Mouse (Mus musculus) MEL (cell line): ENCODE measurements at regions not wholly inside any gene's neighbourhood (a gene's known extent, or its start where the extent isn't known, plus 50 kb on each side); places are given as distances from the start of the nearest gene placed in this dataset.

Experiments used
- DNase-seq: peaks from one replicate; pipeline ENCODE4 v3.0.0; 2011; ENCODE audit warnings: low read depth, low spot score
- H3K27ac ChIP-seq: 2 replicates; pipeline ENCODE4 v1.5.1; 2012; ENCODE audit warnings: low read depth, mild to moderate bottlenecking, control low read depth, low read length, moderate library complexity; ENCODE audit not compliant: control insufficient read depth
- H3K27me3 ChIP-seq, 2 experiments: fragments of 150-350 bp in 1 of 2; sonication (generic) in 1 of 2; 2 replicates each; pipeline ENCODE4 v1.6.1; 2012; ENCODE audit warnings: low read length in 2 of 2, mild to moderate bottlenecking in 2 of 2, improper control_type of control experiment in 1 of 2, moderate library complexity in 1 of 2; ENCODE audit not compliant: insufficient read depth in 2 of 2, control insufficient read depth in 1 of 2
- H3K36me3 ChIP-seq, 2 experiments: 2 replicates each; pipeline ENCODE4 v1.6.1; 2012 to 2014; ENCODE audit warnings: low read length in 2 of 2, improper control_type of control experiment in 1 of 2, inconsistent platforms in 1 of 2, mild to moderate bottlenecking in 1 of 2; ENCODE audit not compliant: insufficient read depth in 2 of 2, control insufficient read depth in 1 of 2
- H3K4me1 ChIP-seq, 2 experiments: fragments of 150-350 bp in 1 of 2; sonication (generic) in 1 of 2; 2 replicates each; pipeline ENCODE4 v1.6.1; 2012; ENCODE audit warnings: low read length in 2 of 2, improper control_type of control experiment in 1 of 2, mild to moderate bottlenecking in 1 of 2; ENCODE audit not compliant: insufficient read depth in 2 of 2, control insufficient read depth in 1 of 2
- H3K4me3 ChIP-seq, 2 experiments: fragments of 150-350 bp in 1 of 2; sonication (generic) in 1 of 2; 2 replicates each; pipeline ENCODE4 v1.5.1; 2012; ENCODE audit warnings: low read depth in 2 of 2, low read length in 2 of 2, mild to moderate bottlenecking in 2 of 2, moderate library complexity in 2 of 2, control low read depth in 1 of 2, improper control_type of control experiment in 1 of 2; ENCODE audit not compliant: control insufficient read depth in 1 of 2, insufficient read depth in 1 of 2
- H3K79me2 ChIP-seq: 2 replicates; pipeline ENCODE4 v1.6.1; 2012; ENCODE audit warnings: mild to moderate bottlenecking, low read length, moderate library complexity; ENCODE audit not compliant: control insufficient read depth, poor library complexity, insufficient read depth
- H3K9ac ChIP-seq: 2 replicates; pipeline ENCODE4 v1.6.1; 2012; ENCODE audit warnings: low read depth, mild to moderate bottlenecking, control low read depth, low read length, moderate library complexity; ENCODE audit not compliant: control insufficient read depth, poor library complexity, severe bottlenecking
- H3K9me3 ChIP-seq: fragments of 150-350 bp; sonication (generic); replicated peaks from 2 replicates; pipeline ENCODE4 v1.6.1; 2012; ENCODE audit warnings: mild to moderate bottlenecking, low read length, improper control_type of control experiment, moderate library complexity; ENCODE audit not compliant: insufficient read depth
- CHD1 ChIP-seq: IDR thresholded peaks from 2 replicates; pipeline ENCODE4 v1.6.1; 2012; ENCODE audit warnings: low read depth, mild to moderate bottlenecking, inconsistent platforms, low read length, improper control_type of control experiment
- HCFC1 ChIP-seq: IDR thresholded peaks from 2 replicates; pipeline ENCODE4 v1.6.1; 2012; ENCODE audit warnings: low read depth, mild to moderate bottlenecking, inconsistent platforms, low read length, improper control_type of control experiment, moderate library complexity
- MYB ChIP-seq: IDR thresholded peaks from 2 replicates; pipeline ENCODE4 v1.6.1; 2011; ENCODE audit warnings: mild to moderate bottlenecking, low read depth, low read length, improper control_type of control experiment
- NRF1 ChIP-seq: IDR thresholded peaks from 2 replicates; pipeline ENCODE4 v1.6.1; 2014; ENCODE audit warnings: low read depth, mild to moderate bottlenecking, inconsistent platforms, low read length, improper control_type of control experiment, moderate library complexity; ENCODE audit not compliant: poor library complexity, insufficient read depth, severe bottlenecking
- TAL1 ChIP-seq: IDR thresholded peaks from 2 replicates; pipeline ENCODE4 v1.6.1; 2012; ENCODE audit warnings: mild to moderate bottlenecking, inconsistent platforms, low read length, moderate library complexity, mixed read lengths
- TCF12 ChIP-seq: IDR thresholded peaks from 2 replicates; pipeline ENCODE4 v1.6.1; 2014; ENCODE audit warnings: low read depth, mild to moderate bottlenecking, inconsistent platforms, low read length, improper control_type of control experiment, moderate library complexity

DNA sequence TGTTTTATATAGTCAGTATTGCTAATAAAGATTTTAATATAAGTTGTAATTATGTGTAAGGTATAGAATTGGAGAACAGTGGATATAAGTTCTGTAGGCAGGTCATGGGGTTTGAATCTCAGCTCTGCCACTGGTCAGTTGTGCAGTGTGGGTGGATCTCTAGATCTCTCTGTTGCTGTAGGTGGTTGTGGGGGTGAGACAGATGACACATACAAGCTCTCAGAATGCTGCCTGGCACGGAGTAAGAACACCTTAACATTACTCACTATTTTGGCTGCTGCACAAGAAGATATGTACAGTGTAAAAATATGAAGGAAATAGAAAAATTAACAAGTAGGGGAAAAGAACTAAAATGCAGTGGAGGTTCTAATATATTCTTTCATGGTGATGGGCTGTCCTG lies 100.3 kb upstream of the Slc34a2 start:
- DNase-seq: no peak
- no peak overlapping the region for H3K27ac ChIP-seq
- TF ChIP-seq TAL1: no peak
- H3K27me3 ChIP-seq: peaks cover 0 to 4% of the 10 kb centered on the region in 2 experiments; a peak in 2 of 4 replicates
- no peaks in the 10 kb centered on the region for H3K36me3 ChIP-seq
- H3K9me3 ChIP-seq: no peaks in the 10 kb centered on the region
- no peak overlapping the region for H3K4me3 ChIP-seq
- H3K9ac ChIP-seq: no peak overlapping the region
- H3K4me1 ChIP-seq: no peaks in the 10 kb centered on the region
- no peaks in the 10 kb centered on the region for H3K79me2 ChIP-seq

DNA sequence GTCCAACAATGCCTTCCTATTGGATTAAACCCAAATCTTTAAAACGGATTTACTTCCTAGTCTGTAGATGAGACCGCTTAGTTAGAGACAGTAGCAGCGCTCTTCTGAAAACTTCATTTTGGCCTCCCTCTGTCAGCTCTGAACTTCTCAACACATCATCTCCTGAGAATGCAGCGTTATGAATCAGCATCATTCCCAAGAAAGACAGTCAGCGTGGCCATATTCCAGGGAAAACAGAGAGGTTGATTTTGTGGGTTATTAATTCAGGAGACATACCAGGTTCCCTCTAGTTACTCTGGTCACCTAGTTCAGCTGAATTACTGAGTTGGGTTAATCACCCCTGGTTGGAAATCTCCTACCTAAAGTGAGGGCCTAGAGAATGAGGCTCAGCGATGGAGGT lies 97.9 kb upstream of the Slc34a2 start:
- no peak overlapping the region for H3K27ac ChIP-seq
- H3K4me3 ChIP-seq: no peak overlapping the region
- H3K9me3 ChIP-seq: no peaks in the 10 kb centered on the region
- no peak overlapping the region for H3K9ac ChIP-seq
- TF ChIP-seq TCF12: no peak
- DNase-seq: no peak
- H3K4me1 ChIP-seq: no peaks in the 10 kb centered on the region
- no peaks in the 10 kb centered on the region for H3K36me3 ChIP-seq
- H3K27me3 ChIP-seq: peaks cover 0 to 4% of the 10 kb centered on the region in 2 experiments; a peak in 2 of 4 replicates
- H3K79me2 ChIP-seq: no peaks in the 10 kb centered on the region

DNA sequence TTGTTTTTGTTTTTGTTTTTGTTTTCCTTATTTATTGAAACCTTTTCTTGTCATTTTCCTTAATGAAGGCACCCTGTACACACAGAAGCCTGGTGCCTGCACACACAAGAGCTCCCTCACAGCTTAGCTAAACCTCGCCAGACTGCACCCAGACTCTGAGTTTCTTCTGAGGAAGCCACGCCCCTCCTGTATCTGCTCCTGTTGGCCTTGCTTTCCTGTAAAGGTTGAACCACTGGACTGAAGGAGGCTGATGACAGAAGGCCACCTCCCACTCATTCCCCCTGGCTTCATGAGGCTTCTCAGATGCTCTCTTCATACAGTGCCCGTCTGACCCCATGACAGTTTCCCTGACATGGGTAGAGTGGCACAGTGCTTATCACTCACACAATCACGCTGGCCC lies 97.2 kb upstream of the Slc34a2 start:
- Histone ChIP-seq H3K27ac (no peak overlapping the region), H3K9me3 (no peaks in the 10 kb centered on the region), H3K36me3 (no peaks in the 10 kb centered on the region), H3K4me3 (no peak overlapping the region), H3K79me2 (no peaks in the 10 kb centered on the region), H3K9ac (no peak overlapping the region), H3K27me3 (peaks cover 0 to 4% of the 10 kb centered on the region in 2 experiments; a peak in 2 of 4 replicates), H3K4me1 (no peaks in the 10 kb centered on the region)
- no peak for DNase-seq
- TF ChIP-seq TAL1 (no peak), NRF1 (no peak), CHD1 (no peak)

DNA sequence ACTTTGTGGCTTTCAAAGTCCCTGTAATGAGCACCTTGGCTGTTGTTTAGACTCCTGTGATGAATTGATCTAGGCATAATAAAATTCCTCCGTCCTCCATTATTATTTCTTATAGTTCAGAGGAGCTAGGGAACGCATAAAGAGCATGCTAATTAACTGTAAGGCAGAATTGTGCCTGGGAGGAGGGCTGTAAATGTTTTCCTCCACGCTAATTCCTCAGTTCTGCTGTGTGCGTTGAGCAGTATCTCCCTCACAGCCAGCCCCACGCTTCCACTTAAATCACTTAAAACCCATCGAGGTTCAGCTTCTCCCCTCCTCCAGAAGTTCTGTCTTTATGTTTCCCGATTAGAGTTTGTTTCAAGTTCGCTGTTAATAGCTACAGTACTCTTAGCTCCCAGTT lies 84.0 kb upstream of the Slc34a2 start:
- Histone ChIP-seq H3K4me3 (no peak overlapping the region), H3K27me3 (no peaks in the 10 kb centered on the region), H3K36me3 (no peaks in the 10 kb centered on the region), H3K9me3 (no peaks in the 10 kb centered on the region), H3K79me2 (no peaks in the 10 kb centered on the region), H3K9ac (no peak overlapping the region), H3K27ac (no peak overlapping the region), H3K4me1 (no peaks in the 10 kb centered on the region)
- no peak for TF ChIP-seq MYB
- no peak for TF ChIP-seq NRF1
- TF ChIP-seq HCFC1: no peak
- no peak for DNase-seq
